Mouse (Mus musculus): ENCODE data around the gene Stra8.

DNA sequence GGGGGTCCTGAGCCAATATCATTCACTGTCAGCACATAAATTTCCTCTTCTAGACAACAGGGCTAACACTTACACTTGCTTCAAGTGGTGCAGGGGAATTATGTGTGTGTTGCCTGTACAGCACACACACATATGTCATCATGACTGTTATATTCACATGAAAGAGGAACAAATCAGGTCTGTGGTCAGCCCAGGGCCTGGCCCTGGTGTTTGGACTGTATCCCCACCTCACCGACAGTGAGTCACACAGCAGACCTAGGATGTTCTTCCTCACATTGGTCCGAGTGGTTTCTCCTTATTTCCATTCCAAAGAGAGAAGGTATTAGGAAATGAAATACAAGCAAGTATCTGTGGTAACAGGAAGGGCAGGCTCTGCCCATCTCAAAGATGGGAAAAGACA lies 44.6 kb downstream of the Stra8 start:
- no peak for TF ChIP-seq CTCF (IDR thresholded peaks at IDR 0.05; ENCODE audit: extremely low read depth, insufficient read depth, low read length)
- TF ChIP-seq POLR2A (IDR thresholded peaks at IDR 0.05; ENCODE audit: extremely low read depth, insufficient read depth, low read length), result no peak
